Mouse (Mus musculus) skeletal muscle tissue, adult 2 months (tissue): ENCODE measurements around the gene Gm42417.

Experiments used
- DNase-seq: peaks from one replicate; pipeline ENCODE4 v3.0.0-alpha.2; 2012; ENCODE audit warnings: low read depth, low spot score

Gm42417 gene

GRCm38 (mm10) chr1:36564101-36564500 is 24.9 kb upstream of the Gm42417 start:
- no peak for DNase-seq

- DNase-seq, result no peak
Observed at GRCm38 (mm10) chr1:36563632-36564031, 24.4 kb upstream of the Gm42417 start.

- DNase-seq, result no peak
Observed at GRCm38 (mm10) chr1:36563197-36563596, 24.0 kb upstream of the Gm42417 start.

GRCm38 (mm10) chr1:36562388-36562787 is 23.2 kb upstream of the Gm42417 start:
- no peak for DNase-seq

GRCm38 (mm10) chr1:36560903-36561302 is 21.7 kb upstream of the Gm42417 start:
- DNase-seq, result no peak

GRCm38 (mm10) chr1:36559888-36560287 is 20.7 kb upstream of the Gm42417 start:
- no peak for DNase-seq

- no peak for DNase-seq
Observed at GRCm38 (mm10) chr1:36559256-36559655, 20.0 kb upstream of the Gm42417 start.

GRCm38 (mm10) chr1:36558031-36558993 is 19.1 kb upstream of the Gm42417 start, which contains the start of gene Sema4c:
Gene Sema4c (minus strand): TSS chr1:36558349.
- no peak for DNase-seq

- no peak for DNase-seq
Observed at GRCm38 (mm10) chr1:36557457-36558011, 18.3 kb upstream of the Gm42417 start.

- peak; percentile 83 for DNase-seq
Observed at GRCm38 (mm10) chr1:36556553-36557456, 17.6 kb upstream of the Gm42417 start.

GRCm38 (mm10) chr1:36555798-36556395 is 16.7 kb upstream of the Gm42417 start:
- DNase-seq, result no peak

GRCm38 (mm10) chr1:36554633-36555399 is 15.6 kb upstream of the Gm42417 start:
- no peak for DNase-seq

GRCm38 (mm10) chr1:36552506-36552905 is 13.3 kb upstream of the Gm42417 start:
- no peak for DNase-seq

- no peak for DNase-seq
Observed at GRCm38 (mm10) chr1:36551904-36552303, 12.7 kb upstream of the Gm42417 start.

- no peak for DNase-seq
Observed at GRCm38 (mm10) chr1:36550075-36550863, 11.0 kb upstream of the Gm42417 start.

GRCm38 (mm10) chr1:36549491-36549890 is 10.3 kb upstream of the Gm42417 start:
- DNase-seq, result no peak

- no peak for DNase-seq
Observed at GRCm38 (mm10) chr1:36548771-36549170, 9.5 kb upstream of the Gm42417 start.

GRCm38 (mm10) chr1:36547981-36548598 is 8.9 kb upstream of the Gm42417 start:
- no peak for DNase-seq

- peak; percentile 99 for DNase-seq
Observed at GRCm38 (mm10) chr1:36546888-36547471, 7.8 kb upstream of the Gm42417 start, which contains the start of gene Ankrd39. Gene Ankrd39 (minus strand): TSS chr1:36547445.
